Mouse (Mus musculus) CH12.LX (cell line): Measurements from ENCODE around the gene Ttc19. TPM values are rescaled to one million over a fixed set of nuclear protein-coding genes. Genes with fewer than 3 reads are reported as not detected.

Experiments
- DNase-seq: peaks from one replicate; pipeline ENCODE4 v3.0.0-alpha.2; 2013; ENCODE audit errors: extremely low read depth
- H3K27ac ChIP-seq: 2 replicates; pipeline ENCODE4 v1.5.1; 2012; ENCODE audit warnings: low read depth, mild to moderate bottlenecking, control low read depth, moderate library complexity; ENCODE audit not compliant: insufficient read depth
- H3K27me3 ChIP-seq: replicated peaks from 2 replicates; pipeline ENCODE3; 2012; ENCODE audit warnings: inconsistent platforms
- H3K36me3 ChIP-seq, 2 experiments: replicated peaks in 1 of 2; 2 replicates each; pipeline versions ENCODE3 to v1.6.1; 2012; ENCODE audit warnings: inconsistent platforms in 1 of 2, low read length in 1 of 2, mild to moderate bottlenecking in 1 of 2, mixed read lengths in 1 of 2, moderate library complexity in 1 of 2; ENCODE audit not compliant: control insufficient read depth in 1 of 2, insufficient read depth in 1 of 2
- H3K4me1 ChIP-seq, 2 experiments: 2 replicates each; pipeline ENCODE4 v1.6.1; 2012; ENCODE audit warnings: inconsistent platforms in 1 of 2, moderate library complexity in 1 of 2; ENCODE audit not compliant: insufficient read depth in 2 of 2, control insufficient read depth in 1 of 2
- H3K4me2 ChIP-seq: 2 replicates; pipeline ENCODE4 v1.6.1; 2012; ENCODE audit warnings: low read depth, mild to moderate bottlenecking, control low read depth; ENCODE audit not compliant: poor library complexity, insufficient read depth, severe bottlenecking
- H3K4me3 ChIP-seq, 3 experiments: fragments of 150-350 bp in 1 of 3; sonication (generic) in 1 of 3; replicated peaks in 1 of 3; 2 replicates each; pipeline versions ENCODE3 to v1.5.1; 2011 to 2012; ENCODE audit warnings: low read depth in 2 of 3, low read length in 2 of 3, mild to moderate bottlenecking in 2 of 3, moderate library complexity in 2 of 3, control low read depth in 1 of 3, improper control_type of control experiment in 1 of 3, inconsistent platforms in 1 of 3, mixed read lengths in 1 of 3; ENCODE audit not compliant: poor library complexity in 1 of 3
- H3K79me2 ChIP-seq: replicated peaks from 2 replicates; pipeline ENCODE4 v1.6.1; 2012; ENCODE audit warnings: mild to moderate bottlenecking, moderate library complexity; ENCODE audit not compliant: control insufficient read depth, poor library complexity, insufficient read depth, severe bottlenecking; ENCODE audit errors: extremely low read depth
- H3K9ac ChIP-seq: 2 replicates; pipeline ENCODE4 v1.6.1; 2012; ENCODE audit warnings: low read depth, mild to moderate bottlenecking, control low read depth, moderate library complexity; ENCODE audit not compliant: insufficient read depth
- H3K9me3 ChIP-seq: replicated peaks from 2 replicates; pipeline ENCODE3; 2012; ENCODE audit warnings: low read length, inconsistent platforms, mixed read lengths
- BHLHE40 ChIP-seq: IDR thresholded peaks from 2 replicates; pipeline ENCODE4 v1.6.1; 2011; ENCODE audit warnings: mild to moderate bottlenecking, low read depth, low read length, improper control_type of control experiment
- ETS1 ChIP-seq: conservative IDR thresholded peaks from 2 replicates; pipeline ENCODE4 v1.6.1; 2012; ENCODE audit warnings: low read depth, mild to moderate bottlenecking, inconsistent platforms, low read length, improper control_type of control experiment, moderate library complexity
- GABPA ChIP-seq: IDR thresholded peaks from 2 replicates; pipeline ENCODE4 v1.6.1; 2012; ENCODE audit warnings: low read depth, low read length, improper control_type of control experiment, inconsistent platforms; ENCODE audit not compliant: insufficient replicate concordance
- JUND ChIP-seq: conservative IDR thresholded peaks from 2 replicates; pipeline ENCODE4 v1.6.1; 2011; ENCODE audit warnings: low read depth, low read length, improper control_type of control experiment
- KAT2A ChIP-seq: IDR thresholded peaks from 2 replicates; pipeline ENCODE4 v1.6.1; 2012; ENCODE audit warnings: low read length, improper control_type of control experiment, inconsistent platforms; ENCODE audit not compliant: insufficient replicate concordance
- MAX ChIP-seq: IDR thresholded peaks from 2 replicates; pipeline ENCODE4 v1.6.1; 2011; ENCODE audit warnings: low read length, improper control_type of control experiment
- MYC ChIP-seq: IDR thresholded peaks from 2 replicates; pipeline ENCODE4 v1.6.1; 2011; ENCODE audit warnings: low read depth, mild to moderate bottlenecking, improper control_type of control experiment, low read length
- NELFE ChIP-seq: IDR thresholded peaks from 2 replicates; pipeline ENCODE4 v1.6.1; 2011; ENCODE audit warnings: low read depth, low read length, improper control_type of control experiment
- POLR2A ChIP-seq: IDR thresholded peaks from 2 replicates; pipeline ENCODE4 v1.6.1; 2011; ENCODE audit warnings: low read depth, mild to moderate bottlenecking, improper control_type of control experiment, low read length
- RCOR1 ChIP-seq: conservative IDR thresholded peaks from 2 replicates; pipeline ENCODE4 v1.6.1; 2012; ENCODE audit warnings: low read depth, mild to moderate bottlenecking, inconsistent platforms, low read length, improper control_type of control experiment
- SIN3A ChIP-seq: IDR thresholded peaks from 2 replicates; pipeline ENCODE4 v1.6.1; 2012; ENCODE audit warnings: low read length, improper control_type of control experiment, inconsistent platforms
- TCF12 ChIP-seq: IDR thresholded peaks from 2 replicates; pipeline ENCODE4 v1.6.1; 2014; ENCODE audit warnings: low read depth, mild to moderate bottlenecking, inconsistent platforms, low read length, improper control_type of control experiment
- USF1 ChIP-seq: IDR thresholded peaks from 2 replicates; pipeline ENCODE4 v1.6.1; 2014; ENCODE audit warnings: low read depth, mild to moderate bottlenecking, inconsistent platforms, low read length, improper control_type of control experiment
- USF2 ChIP-seq: conservative IDR thresholded peaks from 2 replicates; pipeline ENCODE4 v1.6.1; 2011; ENCODE audit warnings: low read depth, low read length, improper control_type of control experiment
- ZC3H11A ChIP-seq: IDR thresholded peaks from 2 replicates; pipeline ENCODE4 v1.6.1; 2012; ENCODE audit warnings: low read depth, mild to moderate bottlenecking, inconsistent platforms, low read length, improper control_type of control experiment
- ZNF384 ChIP-seq: IDR thresholded peaks from 2 replicates; pipeline ENCODE4 v1.6.1; 2012; ENCODE audit warnings: low read depth, low read length, improper control_type of control experiment, inconsistent platforms
- dilution Hi-C: fragments of 300-500 bp; cut with MboI; formaldehyde crosslinking; loops from 2 replicates; pipeline ENCODE4 v1.14.3; 2020; ENCODE audit warnings: low sequenced_read_pairs; ENCODE audit not compliant: extremely low pct_unique_long_range_greater_than_20kb, extremely low pct_ligation_motif_present
- in situ Hi-C: fragments of 300-500 bp; cut with MboI; formaldehyde crosslinking; loops from 3 replicates; pipeline ENCODE4 v1.14.3; 2019; ENCODE audit warnings: low sequenced_read_pairs, low pct_ligation_motif_present, low pct_unique_long_range_greater_than_20kb, mixed read lengths
- polyA plus RNA-seq: library from polyadenylated mRNA; unstranded; fragments of >175 nt; gene quantifications from 2 replicates; pipeline ENCODE4 v1.2.1, GENCODE M21; 2012; ENCODE audit warnings: low read depth; ENCODE audit not compliant: insufficient read length
- total RNA-seq, 2 experiments: library from RNA; depleted of rRNA; stranded (reverse); fragments of 300-350 nt in 1 of 2; fragments of >200 nt in 1 of 2; gene quantifications; 2 replicates each; pipeline ENCODE4 v1.2.3; 2012 to 2014

Ttc19 gene
- total and polyA plus RNA-seq, 3 experiments: 13.0 to 22.6 (median 22.2) TPM

GRCm38 (mm10) chr11:62331141-62331540 is 49.9 kb downstream of the Ttc19 start:
- Histone ChIP-seq H3K4me3 (no peak overlapping the region), H3K4me1 (peaks cover 0 to 23% of the 10 kb centered on the region in 2 experiments; a peak in 3 of 4 replicates), H3K27ac (no peak overlapping the region), H3K9me3 (no peaks in the 10 kb centered on the region), H3K9ac (no peak overlapping the region), H3K36me3 (peaks cover 70 to 97% of the 10 kb centered on the region in 2 experiments), H3K4me2 (no peak overlapping the region)
- in situ Hi-C loops: no loop called here
- no peak for DNase-seq
- TF ChIP-seq SIN3A (no peak), ETS1 (no peak), GABPA (no peak), USF1 (no peak), POLR2A (no peak), ZC3H11A (no peak), MAX (no peak), USF2 (no peak), TCF12 (no peak), RCOR1 (no peak), MYC (no peak)
- TF ChIP-seq, all 38 proteins: peak for 0
- Histone ChIP-seq H3K79me2 (no peaks in the 10 kb centered on the region), H3K27me3 (no peaks in the 10 kb centered on the region)
- dilution Hi-C loops: no loop called here

GRCm38 (mm10) chr11:62332228-62332627 is 51.0 kb downstream of the Ttc19 start:
- DNase-seq: no peak
- H3K4me3 ChIP-seq: no peak overlapping the region
- H3K27me3 ChIP-seq: no peaks in the 10 kb centered on the region
- dilution Hi-C loops (no loop called here), in situ Hi-C loops (no loop called here)
- peaks cover 0 to 23% of the 10 kb centered on the region in 2 experiments; a peak in 3 of 4 replicates for H3K4me1 ChIP-seq
- peaks cover 71 to 96% of the 10 kb centered on the region in 2 experiments for H3K36me3 ChIP-seq
- no peaks in the 10 kb centered on the region for H3K9me3 ChIP-seq
- H3K4me2 ChIP-seq: no peak overlapping the region
- no peak overlapping the region for H3K27ac ChIP-seq
- TF ChIP-seq NELFE (no peak), KAT2A (no peak), BHLHE40 (no peak), JUND (no peak), ZNF384 (no peak), GABPA (no peak), ETS1 (no peak)
- H3K79me2 ChIP-seq: no peaks in the 10 kb centered on the region
- no peak overlapping the region for H3K9ac ChIP-seq
